Mouse (Mus musculus) erythroblast, embryonic 14.5 days (primary cell): Measurements from ENCODE around the gene Sik1.

Source experiments
- GATA1 ChIP-seq: IDR thresholded peaks from 2 replicates; pipeline ENCODE4 v1.6.1; 2012; ENCODE audit warnings: low read length, inconsistent platforms, mixed read lengths
- TAL1 ChIP-seq: IDR thresholded peaks from 3 replicates; pipeline ENCODE4 v1.6.1; 2012; ENCODE audit warnings: low read length, inconsistent platforms, mixed read lengths

DNA sequence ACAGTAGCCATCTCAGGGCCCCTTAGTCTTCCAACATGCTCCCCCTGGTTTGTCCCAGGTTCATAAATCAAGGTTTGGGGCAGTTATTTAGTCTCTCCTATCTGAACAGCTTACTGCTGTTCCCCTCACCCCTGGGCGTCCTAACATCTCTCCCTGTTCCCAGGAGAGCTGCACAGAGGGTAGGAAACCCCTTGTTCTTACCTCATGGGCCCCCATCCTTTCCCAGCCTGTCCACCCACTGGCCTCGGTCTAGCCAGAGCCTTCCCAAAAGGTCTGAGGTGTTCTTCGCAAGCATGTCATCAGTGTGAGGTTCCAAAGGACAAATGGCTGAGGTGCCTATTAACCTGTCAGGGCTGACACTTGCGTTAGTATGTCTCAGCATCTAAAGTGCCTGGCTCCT is 1.6 kb upstream of the Sik1 start:
- TF ChIP-seq TAL1, result no peak
- TF ChIP-seq GATA1, result no peak
